Mouse (Mus musculus) embryonic fibroblast, embryonic 13.5 days (primary cell): ENCODE results near the gene Brap.

Source experiments
- CTCF ChIP-seq: IDR thresholded peaks from 2 replicates; pipeline ENCODE4 v1.5.1; 2011; ENCODE audit warnings: mild to moderate bottlenecking, control low read depth, low read length, moderate library complexity, borderline replicate concordance; ENCODE audit not compliant: insufficient read depth
- POLR2A ChIP-seq: IDR thresholded peaks from 2 replicates; pipeline ENCODE4 v1.6.1; 2011; ENCODE audit warnings: low read depth, mild to moderate bottlenecking, control low read depth, low read length, moderate library complexity

DNA sequence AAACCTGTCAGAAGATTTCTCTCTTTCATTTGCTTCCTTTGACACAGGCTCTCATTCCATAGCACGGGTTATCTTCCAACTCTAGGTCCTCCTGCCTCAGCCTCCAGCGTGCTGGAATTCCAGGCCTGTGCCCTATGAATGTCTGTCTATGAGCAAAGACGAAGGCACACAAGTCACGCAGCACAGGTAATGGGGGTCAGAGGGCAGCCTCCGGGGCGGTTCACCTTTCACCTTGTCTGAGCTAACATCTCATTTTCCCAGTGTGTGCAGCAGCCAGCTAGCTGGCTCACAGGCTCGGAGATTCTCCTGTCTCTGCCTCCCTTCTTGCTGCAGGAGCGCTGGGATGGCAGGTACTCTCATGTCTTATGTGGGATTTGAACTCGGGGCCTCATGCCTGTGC, 20.8 kb upstream of the Brap start:
- TF ChIP-seq POLR2A (no peak), CTCF (no peak)
